Mouse (Mus musculus) cerebellum, postnatal 14 days (tissue): Measurements from ENCODE around the gene Atp6v1g2.

ENCODE experiments used
- DNase-seq, 2 experiments: peaks; one replicate each; pipeline ENCODE4 v3.0.0; 2021; ENCODE audit warnings: mixed read lengths in 2 of 2

The Atp6v1g2 gene

GRCm38 (mm10) chr17:35255704-35256103 is 22.2 kb downstream of the Atp6v1g2 start:
- no peak for DNase-seq

DNA sequence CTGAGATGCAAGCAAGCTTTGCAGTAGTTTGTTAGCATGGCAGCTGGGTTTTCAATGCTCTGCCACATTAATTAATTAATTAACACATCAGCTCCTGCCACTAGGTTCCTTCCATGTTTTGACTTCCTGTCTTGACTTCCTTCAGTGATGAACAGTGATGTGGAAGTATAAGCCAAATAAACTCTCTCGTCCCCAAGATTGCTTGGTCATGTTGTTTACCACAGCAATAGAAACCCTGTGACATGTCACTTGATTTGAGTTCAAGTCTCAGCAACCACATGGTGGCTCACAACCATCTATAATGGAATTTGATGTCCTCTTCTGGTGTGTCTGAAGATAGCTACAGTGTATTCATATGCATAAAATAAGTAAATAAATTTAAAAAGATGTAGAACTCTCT is 23.9 kb downstream of the Atp6v1g2 start:
- DNase-seq, result no peak

- DNase-seq, result peak; percentile 96 to 98
Measured at GRCm38 (mm10) chr17:35257824-35258491, 24.5 kb downstream of the Atp6v1g2 start.

DNA sequence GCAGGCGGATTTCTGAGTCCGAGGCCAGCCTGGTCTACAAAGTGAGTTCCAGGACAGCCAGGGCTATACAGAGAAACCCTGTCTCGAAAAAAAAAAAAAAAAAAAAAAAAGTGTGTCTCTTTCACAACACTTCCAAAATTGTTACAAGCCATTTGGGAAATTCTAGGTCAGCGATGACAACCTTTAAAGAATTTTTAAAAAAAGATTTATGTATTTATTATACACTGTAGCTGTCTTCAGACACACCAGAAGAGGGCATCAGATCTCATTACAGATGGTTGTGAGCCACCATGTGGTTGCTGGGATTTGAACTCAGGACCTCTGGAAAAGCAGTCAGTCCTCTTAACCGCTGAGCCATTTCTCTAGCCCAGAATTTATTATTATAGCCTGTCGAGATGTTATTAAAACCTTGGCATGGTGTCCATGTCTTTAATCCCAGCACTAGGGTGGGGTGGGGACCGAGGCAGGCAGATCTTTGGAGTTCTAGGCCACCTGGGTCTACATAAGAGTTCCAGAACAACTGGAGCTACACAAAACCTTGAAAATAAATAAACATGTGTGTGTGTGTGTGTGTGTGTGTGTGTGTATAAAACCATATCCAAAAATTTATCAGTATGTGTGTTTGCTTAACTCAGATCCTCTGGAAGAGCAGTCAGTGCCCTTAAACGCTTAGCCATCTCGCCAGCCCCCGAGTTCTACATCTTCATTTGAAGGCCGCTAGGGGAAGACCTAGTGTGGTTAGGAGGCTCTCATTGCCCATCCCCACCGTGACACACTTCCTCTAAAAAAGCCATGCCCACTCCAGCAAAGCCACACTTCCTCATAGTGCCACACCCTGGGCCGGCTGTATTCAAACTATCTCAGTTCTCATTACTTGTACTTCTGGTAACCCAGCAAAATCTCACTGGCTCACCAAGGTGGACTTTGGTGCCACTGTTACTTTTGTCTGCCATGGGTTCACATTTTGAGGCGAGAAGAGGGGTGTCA is 25.3 kb downstream of the Atp6v1g2 start:
- no peak for DNase-seq

GRCm38 (mm10) chr17:35259621-35260020 is 26.2 kb downstream of the Atp6v1g2 start:
- DNase-seq, result peak in 1 of 2 experiments; percentile 21

GRCm38 (mm10) chr17:35261651-35262050 is 28.2 kb downstream of the Atp6v1g2 start:
- no peak for DNase-seq

GRCm38 (mm10) chr17:35262664-35263522 is 29.4 kb downstream of the Atp6v1g2 start, which contains the start of gene H2-D1:
TSS of gene H2-D1 (plus strand) at chr17:35262730.
- DNase-seq, result peak; percentile 100

DNA sequence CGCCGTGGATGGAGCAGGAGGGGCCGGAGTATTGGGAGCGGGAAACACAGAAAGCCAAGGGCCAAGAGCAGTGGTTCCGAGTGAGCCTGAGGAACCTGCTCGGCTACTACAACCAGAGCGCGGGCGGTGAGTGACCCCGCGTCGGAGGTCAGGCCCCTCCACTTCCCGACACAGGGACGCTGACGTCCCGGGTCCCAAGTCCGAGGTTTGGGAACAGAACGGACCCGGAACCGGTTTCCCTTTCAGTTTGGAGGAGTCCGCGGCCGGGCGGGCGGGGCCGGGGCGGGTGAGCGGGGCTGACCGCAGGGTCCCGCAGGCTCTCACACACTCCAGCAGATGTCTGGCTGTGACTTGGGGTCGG is 30.0 kb downstream of the Atp6v1g2 start:
- DNase-seq, result peak in 1 of 2 experiments; percentile 26

- no peak for DNase-seq
Measured at GRCm38 (mm10) chr17:35267399-35268086, 34.1 kb downstream of the Atp6v1g2 start.

DNA sequence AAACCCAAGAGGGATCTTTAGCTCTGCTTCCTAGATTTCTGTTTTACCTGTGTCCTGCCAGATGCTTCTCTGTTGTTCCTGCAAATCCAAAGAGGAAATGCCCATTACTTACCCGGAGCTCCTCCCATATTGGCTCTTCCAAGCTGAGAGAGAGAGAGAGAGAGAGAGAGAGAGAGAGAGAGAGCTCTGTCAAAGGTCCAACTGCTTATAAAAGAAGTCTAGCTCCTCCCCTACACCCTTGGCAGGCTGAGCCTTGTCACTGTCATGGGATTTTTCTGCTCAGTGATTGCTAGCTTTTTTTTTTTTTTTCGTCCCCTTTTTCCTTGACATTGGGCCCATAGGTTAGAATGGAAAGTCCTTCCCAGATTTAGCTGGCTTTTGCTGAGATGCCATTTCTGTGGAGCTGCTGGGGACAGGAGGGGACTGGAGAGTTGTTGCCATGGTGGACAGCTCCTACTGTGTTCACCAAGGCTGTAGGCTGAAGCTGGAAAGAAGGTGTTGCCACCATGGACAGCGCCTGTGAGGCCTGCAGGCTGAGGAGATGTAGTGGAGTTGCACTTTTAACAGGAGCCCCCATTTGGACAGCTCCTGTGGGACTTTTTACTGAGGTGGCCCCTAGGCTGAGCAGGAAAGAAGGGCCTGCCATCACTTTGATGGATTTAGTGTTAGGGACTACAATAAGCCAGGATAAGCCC is 36.3 kb downstream of the Atp6v1g2 start:
- DNase-seq, result no peak

DNA sequence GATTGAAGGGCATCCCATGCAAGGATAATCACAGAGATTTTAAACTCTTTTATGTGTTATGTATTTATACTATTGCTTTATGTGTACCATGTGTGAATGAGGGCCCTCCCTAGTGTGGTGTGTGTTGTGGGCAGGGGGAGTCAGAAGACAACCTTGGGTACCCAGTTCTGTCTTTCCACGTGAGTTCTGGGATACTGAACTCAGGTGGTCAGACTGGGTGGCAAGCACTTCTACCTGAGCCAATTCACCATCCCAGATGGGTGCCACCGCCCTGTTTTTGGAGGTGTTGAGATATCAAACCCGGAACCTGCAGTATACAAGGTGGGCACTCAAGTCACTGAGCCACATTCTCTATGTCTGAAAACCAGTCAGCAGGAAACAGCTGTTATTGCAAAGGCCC is 38.8 kb downstream of the Atp6v1g2 start:
- no peak for DNase-seq

- peak; percentile 95 to 97 for DNase-seq
Measured at GRCm38 (mm10) chr17:35274770-35275169, 41.3 kb downstream of the Atp6v1g2 start.

GRCm38 (mm10) chr17:35276304-35276864 is 42.9 kb downstream of the Atp6v1g2 start:
- no peak for DNase-seq

- no peak for DNase-seq
Measured at GRCm38 (mm10) chr17:35278049-35278448, 44.6 kb downstream of the Atp6v1g2 start.

- DNase-seq, result no peak
Measured at GRCm38 (mm10) chr17:35278957-35279688, 45.7 kb downstream of the Atp6v1g2 start.

GRCm38 (mm10) chr17:35280276-35280675 is 46.8 kb downstream of the Atp6v1g2 start:
- no peak for DNase-seq

DNA sequence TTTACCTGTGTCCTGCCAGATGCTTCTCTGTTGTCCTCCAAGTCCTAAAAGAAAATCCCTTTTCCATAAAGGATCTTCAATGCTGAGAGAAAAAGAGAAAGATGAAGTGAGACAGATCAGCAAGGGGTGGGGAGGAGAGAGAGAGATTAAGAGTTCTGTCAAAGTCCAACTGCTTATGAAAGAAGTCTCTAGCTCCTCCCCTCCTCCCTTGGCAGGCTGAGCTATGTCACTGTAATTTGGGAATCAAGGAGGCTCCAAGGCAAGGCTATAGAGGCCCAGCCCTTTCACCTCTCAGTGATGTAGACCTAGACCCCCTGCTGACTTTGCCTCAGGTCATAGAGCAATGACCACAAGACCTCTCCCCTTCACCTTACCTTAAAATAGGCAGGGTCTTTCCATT is 52.0 kb downstream of the Atp6v1g2 start:
- DNase-seq, result no peak
